Mouse (Mus musculus) cerebellum, adult 2 months (tissue): Measurements from ENCODE around the gene Gm42791. TPM values are rescaled to one million over a fixed set of nuclear protein-coding genes. Genes with fewer than 3 reads are reported as not detected.

Experiments used
- DNase-seq, 2 experiments: peaks; one replicate each; pipeline ENCODE4 v3.0.0; 2021
- H3K27ac ChIP-seq: fragments of 200-500 bp; 2 replicates; pipeline ENCODE4 v1.5.1; 2012; ENCODE audit warnings: low read length, control low read depth, inconsistent platforms; ENCODE audit not compliant: insufficient read depth
- H3K27me3 ChIP-seq: fragments of 200-500 bp; 2 replicates; pipeline ENCODE4 v1.6.1; 2012; ENCODE audit warnings: inconsistent platforms, mild to moderate bottlenecking, low read length, moderate library complexity; ENCODE audit not compliant: control insufficient read depth, insufficient read depth
- H3K4me1 ChIP-seq: fragments of 200-500 bp; 2 replicates; pipeline ENCODE4 v1.6.1; 2011; ENCODE audit warnings: low read length; ENCODE audit not compliant: control insufficient read depth, insufficient read depth
- H3K4me3 ChIP-seq: fragments of 200-500 bp; replicated peaks from 2 replicates; pipeline ENCODE3; 2011; ENCODE audit warnings: mild to moderate bottlenecking, low read depth, low read length, control low read depth; ENCODE audit not compliant: insufficient read depth
- CTCF ChIP-seq: fragments of 200-500 bp; IDR thresholded peaks from 2 replicates; pipeline ENCODE4 v1.5.1; 2011; ENCODE audit warnings: low read depth, mild to moderate bottlenecking, control low read depth, low read length, moderate library complexity, borderline replicate concordance; ENCODE audit not compliant: insufficient read depth
- POLR2A ChIP-seq: fragments of 200-500 bp; IDR thresholded peaks from 2 replicates; pipeline ENCODE4 v1.6.1; 2011; ENCODE audit warnings: low read length, control low read depth, borderline replicate concordance; ENCODE audit not compliant: insufficient read depth
- WGBS: fragments of 180-500 bp; shearing (Covaris S2); methylation state at CpG from one replicate; pipeline ENCODE4 v1.1.7; 2018; 5-methylcytosine and 5-hydroxymethylcytosine counted together
- polyA plus RNA-seq: library from polyadenylated mRNA; depleted of rRNA; stranded (reverse); fragments of >200 nt; gene quantifications from 2 replicates; pipeline ENCODE4 v1.2.3, GENCODE M21; 2012

Gene Gm42791
- polyA plus RNA-seq, 1 experiment, result not detected

- WGBS, result 44% methylated on average over 22 of the region's 22 CpGs
- Histone ChIP-seq H3K27ac (no peak overlapping the region), H3K4me3 (no peak overlapping the region), H3K4me1 (no peaks in the 10 kb centered on the region), H3K27me3 (no peaks in the 10 kb centered on the region)
- DNase-seq, result no peak
- TF ChIP-seq POLR2A, result no peak
- no peak for TF ChIP-seq CTCF
Observed at GRCm38 (mm10) chr5:148885821-148886609, 108.9 kb downstream of the Gm42791 start.

GRCm38 (mm10) chr5:148883671-148884070 is 111.3 kb downstream of the Gm42791 start:
- Histone ChIP-seq H3K4me3 (no peak overlapping the region), H3K27ac (no peak overlapping the region), H3K4me1 (no peaks in the 10 kb centered on the region), H3K27me3 (no peaks in the 10 kb centered on the region)
- no peak for DNase-seq
- WGBS, result 43% methylated on average over 8 of the region's 8 CpGs
- TF ChIP-seq CTCF, result no peak
- no peak for TF ChIP-seq POLR2A

GRCm38 (mm10) chr5:148879218-148879617 is 115.7 kb downstream of the Gm42791 start:
- WGBS, result 94% methylated on average over 6 of the region's 6 CpGs
- TF ChIP-seq POLR2A (no peak), CTCF (peak; percentile 32; the same call in 1 of the 2 replicates)

GRCm38 (mm10) chr5:148873116-148873515 is 121.8 kb downstream of the Gm42791 start:
- Histone ChIP-seq H3K27ac (no peak overlapping the region), H3K4me3 (no peak overlapping the region), H3K27me3 (no peaks in the 10 kb centered on the region; the same call in 1 of the 2 replicates), H3K4me1 (no peaks in the 10 kb centered on the region)
- no peak for DNase-seq
- 84% methylated on average over 8 of the region's 8 CpGs for WGBS
- TF ChIP-seq POLR2A, result no peak
- TF ChIP-seq CTCF, result no peak

More at GRCm38 (mm10) chr5:148879218-148879617, 115.7 kb downstream of the Gm42791 start:
- Histone ChIP-seq H3K27ac (no peak overlapping the region), H3K27me3 (no peaks in the 10 kb centered on the region), H3K4me1 (no peaks in the 10 kb centered on the region), H3K4me3 (no peak overlapping the region)
- DNase-seq, result no peak

- TF ChIP-seq POLR2A, result no peak
- no peak for TF ChIP-seq CTCF
- 57% methylated on average over 3 of the region's 3 CpGs for WGBS
- no peak for DNase-seq
- Histone ChIP-seq H3K27ac (no peak overlapping the region), H3K4me3 (no peak overlapping the region), H3K4me1 (no peaks in the 10 kb centered on the region), H3K27me3 (no peaks in the 10 kb centered on the region; the same call in 1 of the 2 replicates)
Observed at GRCm38 (mm10) chr5:148869583-148869982, 125.4 kb downstream of the Gm42791 start.

- H3K4me3 ChIP-seq, result no peak overlapping the region
- no peaks in the 10 kb centered on the region; the same call in 1 of the 2 replicates for H3K27me3 ChIP-seq
- no peak overlapping the region for H3K27ac ChIP-seq
- H3K4me1 ChIP-seq, result no peaks in the 10 kb centered on the region
- TF ChIP-seq POLR2A, result no peak
- no peak for TF ChIP-seq CTCF
- WGBS, result 69% methylated on average over 6 of the region's 6 CpGs
- DNase-seq, result no peak
Observed at GRCm38 (mm10) chr5:148867766-148868165, 127.2 kb downstream of the Gm42791 start.

- WGBS, result 93% methylated on average over 7 of the region's 7 CpGs
- TF ChIP-seq POLR2A (no peak), CTCF (no peak)
Observed at GRCm38 (mm10) chr5:148867171-148867570, 127.8 kb downstream of the Gm42791 start.

GRCm38 (mm10) chr5:148866571-148866970 is 128.4 kb downstream of the Gm42791 start:
- DNase-seq, result no peak
- WGBS, result 86% methylated on average over 10 of the region's 10 CpGs
- no peaks in the 10 kb centered on the region; the same call in 1 of the 2 replicates for H3K27me3 ChIP-seq
- no peak overlapping the region for H3K27ac ChIP-seq
- H3K4me1 ChIP-seq, result no peaks in the 10 kb centered on the region
- no peak overlapping the region for H3K4me3 ChIP-seq
- no peak for TF ChIP-seq POLR2A

More at GRCm38 (mm10) chr5:148867171-148867570, 127.8 kb downstream of the Gm42791 start:
- Histone ChIP-seq H3K27ac (no peak overlapping the region), H3K27me3 (no peaks in the 10 kb centered on the region; the same call in 1 of the 2 replicates), H3K4me1 (no peaks in the 10 kb centered on the region), H3K4me3 (no peak overlapping the region)
- DNase-seq, result no peak
